Mouse (Mus musculus): Measurements from ENCODE around the gene Car2. TPM values are rescaled to one million over a fixed set of nuclear protein-coding genes. Genes with fewer than 3 reads are reported as not detected.

Gene Car2
- total RNA-seq (2021) = 1 to 10 TPM; 4.6 to 6.4 TPM
- long read RNA-seq, experiment 1, partial matches to known transcripts = 0 of 5 reads
- long read RNA-seq, experiment 1, other reads (novel, unspliced or antisense) = 1 of 5 reads
- long read RNA-seq, experiment 2, transcript Car2-201 (7 exons, 1,788 nt) = major isoform, 16 of 18 reads
- long read RNA-seq, experiment 2, partial matches to known transcripts = 1 of 18 reads
- long read RNA-seq, experiment 2, other reads (novel, unspliced or antisense) = 1 of 18 reads

GRCm38 (mm10) chr3:14886102-14887098, at the start of gene Car2:
TSS of gene Car2 (plus strand) at chr3:14886273.
- DNase-seq (ENCODE audit: low spot score in 2 of 2) = peak; percentile 45 to 65

GRCm38 (mm10) chr3:14838936-14839335, 47.1 kb upstream of the Car2 start:
- DNase-seq (ENCODE audit: low spot score in 2 of 2) = no peak

GRCm38 (mm10) chr3:14839466-14840118, 46.5 kb upstream of the Car2 start:
- DNase-seq (ENCODE audit: low spot score in 2 of 2) = no peak

GRCm38 (mm10) chr3:14848587-14849254, 37.4 kb upstream of the Car2 start:
- no peak for DNase-seq (ENCODE audit: low spot score in 2 of 2)

GRCm38 (mm10) chr3:14853966-14854365, 32.1 kb upstream of the Car2 start:
- no peak for DNase-seq (ENCODE audit: low spot score in 2 of 2)

- DNase-seq (ENCODE audit: low spot score in 2 of 2) = no peak
Measured at GRCm38 (mm10) chr3:14854446-14854845, 31.6 kb upstream of the Car2 start.

GRCm38 (mm10) chr3:14857874-14858273, 28.2 kb upstream of the Car2 start:
- DNase-seq (ENCODE audit: low spot score in 2 of 2) = no peak

- no peak for DNase-seq (ENCODE audit: low spot score in 2 of 2)
Measured at GRCm38 (mm10) chr3:14860291-14860690, 25.8 kb upstream of the Car2 start.

- no peak for DNase-seq (ENCODE audit: low spot score in 2 of 2)
Measured at GRCm38 (mm10) chr3:14861165-14861564, 24.9 kb upstream of the Car2 start.

GRCm38 (mm10) chr3:14861787-14862186, 24.3 kb upstream of the Car2 start:
- no peak for DNase-seq (ENCODE audit: low spot score in 2 of 2)

- no peak for DNase-seq (ENCODE audit: low spot score in 2 of 2)
Measured at GRCm38 (mm10) chr3:14862654-14863021, 23.4 kb upstream of the Car2 start.

GRCm38 (mm10) chr3:14863022-14863711, 22.9 kb upstream of the Car2 start, which contains the start of gene Car3:
TSS of gene Car3 (plus strand) at chr3:14863512.
- no peak for DNase-seq (ENCODE audit: low spot score in 2 of 2)

- DNase-seq (ENCODE audit: low spot score in 2 of 2) = no peak
Measured at GRCm38 (mm10) chr3:14863922-14864321, 22.2 kb upstream of the Car2 start.

GRCm38 (mm10) chr3:14865941-14866340, 20.1 kb upstream of the Car2 start:
- DNase-seq (ENCODE audit: low spot score in 2 of 2) = no peak

- DNase-seq (ENCODE audit: low spot score in 2 of 2) = peak; percentile 43 to 71
Measured at GRCm38 (mm10) chr3:14869779-14870178, 16.3 kb upstream of the Car2 start.

- no peak for DNase-seq (ENCODE audit: low spot score in 2 of 2)
Measured at GRCm38 (mm10) chr3:14870528-14870927, 15.5 kb upstream of the Car2 start.

GRCm38 (mm10) chr3:14871386-14871785, 14.7 kb upstream of the Car2 start:
- DNase-seq (ENCODE audit: low spot score in 2 of 2) = no peak

GRCm38 (mm10) chr3:14874402-14875040, 11.6 kb upstream of the Car2 start:
- DNase-seq (ENCODE audit: low spot score in 2 of 2) = no peak

- DNase-seq (ENCODE audit: low spot score in 2 of 2) = no peak
Measured at GRCm38 (mm10) chr3:14876325-14876918, 9.7 kb upstream of the Car2 start.

Data from gastrocnemius, postnatal 4 days (tissue).